Mouse (Mus musculus): ENCODE data around the gene Xrcc1.
A peak's percentile ranks its signal among the peaks of the same experiment; 100 is the strongest.

Xrcc1 gene

GRCm38 (mm10) chr7:24564607-24565265, 18.6 kb downstream of the Xrcc1 start:
- peak; percentile 57 to 65 for DNase-seq (ENCODE audit: low spot score in 2 of 2)

GRCm38 (mm10) chr7:24565627-24566026, 19.5 kb downstream of the Xrcc1 start:
- DNase-seq (ENCODE audit: low spot score in 2 of 2): no peak

GRCm38 (mm10) chr7:24566206-24566605, 20.1 kb downstream of the Xrcc1 start:
- no peak for DNase-seq (ENCODE audit: low spot score in 2 of 2)

GRCm38 (mm10) chr7:24568512-24568911, 22.4 kb downstream of the Xrcc1 start:
- DNase-seq (ENCODE audit: low spot score in 2 of 2): no peak

GRCm38 (mm10) chr7:24571071-24571470, 25.0 kb downstream of the Xrcc1 start:
- no peak for DNase-seq (ENCODE audit: low spot score in 2 of 2)

- no peak for DNase-seq (ENCODE audit: low spot score in 2 of 2)
These were observed 26.4 kb downstream of the Xrcc1 start for GRCm38 (mm10) chr7:24572455-24572854.

- no peak for DNase-seq (ENCODE audit: low spot score in 2 of 2)
These were observed 28.2 kb downstream of the Xrcc1 start for GRCm38 (mm10) chr7:24574224-24574796.

GRCm38 (mm10) chr7:24577811-24578210, 31.7 kb downstream of the Xrcc1 start:
- no peak for DNase-seq (ENCODE audit: low spot score in 2 of 2)

- no peak for DNase-seq (ENCODE audit: low spot score in 2 of 2)
These were observed 38.8 kb downstream of the Xrcc1 start for GRCm38 (mm10) chr7:24584876-24585275.

GRCm38 (mm10) chr7:24585995-24586394, 39.9 kb downstream of the Xrcc1 start:
- DNase-seq (ENCODE audit: low spot score in 2 of 2): no peak

GRCm38 (mm10) chr7:24586828-24587227, 40.7 kb downstream of the Xrcc1 start:
- no peak for DNase-seq (ENCODE audit: low spot score in 2 of 2)

GRCm38 (mm10) chr7:24587330-24588105, 41.4 kb downstream of the Xrcc1 start, which contains the start of the genes Ethe1 and Zfp575:
Gene Ethe1, plus strand, starts transcription at chr7:24587543.
Gene Zfp575, minus strand, starts transcription at chr7:24587641.
- DNase-seq (ENCODE audit: low spot score in 2 of 2): peak; percentile 22 to 31

GRCm38 (mm10) chr7:24588336-24588735, 42.2 kb downstream of the Xrcc1 start:
- DNase-seq (ENCODE audit: low spot score in 2 of 2): peak; percentile 50 to 62

GRCm38 (mm10) chr7:24591735-24592134, 45.6 kb downstream of the Xrcc1 start:
- no peak for DNase-seq (ENCODE audit: low spot score in 2 of 2)

GRCm38 (mm10) chr7:24592163-24592562, 46.1 kb downstream of the Xrcc1 start:
- DNase-seq (ENCODE audit: low spot score in 2 of 2): no peak

GRCm38 (mm10) chr7:24592781-24593180, 46.7 kb downstream of the Xrcc1 start:
- no peak for DNase-seq (ENCODE audit: low spot score in 2 of 2)

GRCm38 (mm10) chr7:24593621-24594308, 47.7 kb downstream of the Xrcc1 start:
- DNase-seq (ENCODE audit: low spot score in 2 of 2): peak; percentile 66 to 75

GRCm38 (mm10) chr7:24594309-24594803, 48.3 kb downstream of the Xrcc1 start:
- no peak for DNase-seq (ENCODE audit: low spot score in 2 of 2)

GRCm38 (mm10) chr7:24595464-24595863, 49.4 kb downstream of the Xrcc1 start:
- no peak for DNase-seq (ENCODE audit: low spot score in 2 of 2)

GRCm38 (mm10) chr7:24598121-24598520, 52.0 kb downstream of the Xrcc1 start:
- DNase-seq (ENCODE audit: low spot score in 2 of 2): no peak

GRCm38 (mm10) chr7:24599211-24600067, 53.4 kb downstream of the Xrcc1 start:
- peak in 1 of 2 experiments; percentile 26 for DNase-seq (ENCODE audit: low spot score in 2 of 2)

Measured in urinary bladder, postnatal 36 days (tissue).